Mouse (Mus musculus) limb, embryonic 13.5 days (tissue): Measurements from ENCODE around the gene Smim14. TPM values are rescaled to one million over a fixed set of nuclear protein-coding genes. Genes with fewer than 3 reads are reported as not detected.
A peak's percentile ranks its signal among the peaks of the same experiment; 100 is the strongest.

Experiments
- ATAC-seq: fragments of 200-750 bp; cut with Nextera tagmentation; 2 replicates; pipeline ENCODE4 v1.8.0; 2017; ENCODE audit warnings: low read depth, moderate number of reproducible peaks, moderate TSS enrichment; ENCODE audit not compliant: low FRiP score
- H3K27ac ChIP-seq: fragments of 300-500 bp; sonication (generic); 2 replicates; pipeline ENCODE4 v1.5.1; 2015; ENCODE audit warnings: inconsistent platforms, mild to moderate bottlenecking, moderate library complexity
- H3K27me3 ChIP-seq: fragments of 300-500 bp; sonication (generic); 2 replicates; pipeline ENCODE4 v1.6.1; 2015; ENCODE audit warnings: mild to moderate bottlenecking, inconsistent platforms
- H3K36me3 ChIP-seq: fragments of 300-500 bp; sonication (generic); 2 replicates; pipeline ENCODE4 v1.6.1; 2015; ENCODE audit warnings: inconsistent platforms, mild to moderate bottlenecking, moderate library complexity
- H3K4me1 ChIP-seq: fragments of 300-500 bp; sonication (generic); 2 replicates; pipeline ENCODE4 v1.6.1; 2015; ENCODE audit warnings: inconsistent platforms
- H3K4me2 ChIP-seq: fragments of 300-500 bp; sonication (generic); replicated peaks from 2 replicates; pipeline ENCODE4 v1.6.1; 2015; ENCODE audit warnings: inconsistent platforms, mild to moderate bottlenecking, moderate library complexity
- H3K4me3 ChIP-seq: fragments of 300-500 bp; sonication (generic); 2 replicates; pipeline ENCODE4 v1.5.1; 2015; ENCODE audit warnings: moderate library complexity, mild to moderate bottlenecking, inconsistent platforms
- H3K9ac ChIP-seq: fragments of 300-500 bp; sonication (generic); 2 replicates; pipeline ENCODE4 v1.6.1; 2015; ENCODE audit warnings: mild to moderate bottlenecking, inconsistent platforms
- H3K9me3 ChIP-seq: fragments of 300-500 bp; sonication (generic); 2 replicates; pipeline ENCODE4 v1.6.1; 2016; ENCODE audit warnings: inconsistent platforms
- WGBS: fragments of 180-500 bp; shearing (Covaris S2); methylation state at CpG from one replicate; pipeline ENCODE4 v1.1.7; 2015; 5-methylcytosine and 5-hydroxymethylcytosine counted together
- polyA plus RNA-seq: library from polyadenylated mRNA; unstranded; fragments of >200 nt; fragmentation: Nextera tagmentation; extraction: Ambion mirVana; gene quantifications from 2 replicates; pipeline ENCODE4 v1.2.1, GENCODE M21; 2015

The Smim14 gene
- 113 and 116 TPM in 2 replicates for polyA plus RNA-seq

- Histone ChIP-seq H3K9ac (peak within 1 kb of the TSS; percentile 98), H3K4me2 (peak within 1 kb of the TSS; percentile 69), H3K4me1 (peaks cover 10% of the 10 kb centered on the region), H3K36me3 (no peaks in the 10 kb centered on the region), H3K27ac (peak within 1 kb of the TSS; percentile 99), H3K9me3 (no peaks in the 10 kb centered on the region), H3K27me3 (no peaks in the 10 kb centered on the region), H3K4me3 (peak within 1 kb of the TSS; percentile 94)
- ATAC-seq = peak; percentile 96
- WGBS = under 1% methylated on average over 66 of the region's 66 CpGs
These were observed at the start of gene Smim14, which contains the start of gene Ube2k for GRCm38 (mm10) chr5:65536751-65537419. Gene Smim14, minus strand, starts transcription at chr5:65537184. Gene Ube2k, plus strand, starts transcription at chr5:65537233.

DNA sequence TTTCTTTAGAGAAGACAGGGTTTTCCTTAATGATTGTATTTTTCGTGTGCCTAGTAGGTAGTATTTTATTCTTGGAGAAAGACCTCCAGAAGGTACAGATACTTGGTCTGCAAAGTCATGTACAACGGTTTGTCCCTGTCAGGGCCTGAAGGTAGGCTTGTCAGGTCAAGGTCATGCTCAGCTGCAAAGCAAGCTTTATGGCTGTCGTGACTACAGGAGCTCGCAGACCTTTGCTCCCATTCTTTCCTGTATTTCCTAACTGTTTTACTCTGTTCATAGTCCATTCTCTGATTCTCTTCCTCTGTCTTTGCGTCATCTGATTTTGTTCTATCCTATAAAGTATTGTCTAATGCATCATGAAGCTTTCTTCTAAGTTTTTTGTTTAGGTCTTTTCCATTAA, 49.3 kb upstream of the Smim14 start:
- no peak for ATAC-seq
- H3K4me2 ChIP-seq = no peak overlapping the region
- H3K27ac ChIP-seq = no peak overlapping the region
- peaks cover 46% of the 10 kb centered on the region for H3K36me3 ChIP-seq
- no peaks in the 10 kb centered on the region for H3K9me3 ChIP-seq
- WGBS = 92% methylated on average over 5 of the region's 5 CpGs
- H3K4me1 ChIP-seq = no peaks in the 10 kb centered on the region
- no peaks in the 10 kb centered on the region for H3K27me3 ChIP-seq
- no peak overlapping the region for H3K9ac ChIP-seq
- H3K4me3 ChIP-seq = no peak overlapping the region

GRCm38 (mm10) chr5:65578545-65578944, 41.6 kb upstream of the Smim14 start:
- ATAC-seq = no peak
- Histone ChIP-seq H3K4me2 (no peak overlapping the region), H3K36me3 (peaks cover 32% of the 10 kb centered on the region), H3K9me3 (no peaks in the 10 kb centered on the region), H3K4me3 (no peak overlapping the region), H3K4me1 (0 out of 2 replicates have a peak, but pooled peaks cover 3% of the 10 kb centered on the region), H3K9ac (no peak overlapping the region), H3K27ac (no peak overlapping the region), H3K27me3 (no peaks in the 10 kb centered on the region)
- 70% methylated on average over 3 of the region's 3 CpGs for whole genome bisulfite sequencing

DNA sequence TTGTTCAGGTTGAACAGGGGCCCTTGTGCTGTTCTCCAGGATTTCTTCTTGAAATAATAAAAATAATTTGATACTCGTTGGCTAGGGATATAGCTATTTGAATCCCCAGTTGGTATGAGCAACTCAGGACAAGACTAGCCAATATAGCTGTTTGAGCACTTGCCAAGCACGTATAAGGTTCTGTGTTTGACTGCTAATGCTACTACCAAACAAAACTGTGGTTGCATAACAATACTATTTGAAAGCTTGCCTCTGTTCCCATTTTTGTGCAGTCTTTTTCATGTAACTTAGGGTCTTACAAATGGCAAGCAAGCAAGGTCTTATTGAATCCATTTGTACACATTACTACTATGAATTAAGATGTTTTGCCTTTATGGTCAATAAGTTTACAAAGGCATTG, 38.9 kb upstream of the Smim14 start:
- H3K36me3 ChIP-seq = peaks cover 26% of the 10 kb centered on the region
- ATAC-seq = no peak
- WGBS = 91% methylated on average over 2 of the region's 2 CpGs
- no peaks in the 10 kb centered on the region for H3K9me3 ChIP-seq
- no peaks in the 10 kb centered on the region for H3K27me3 ChIP-seq
- H3K9ac ChIP-seq = no peak overlapping the region
- no peak overlapping the region for H3K4me3 ChIP-seq
- 0 out of 2 replicates have a peak, but pooled peaks cover 3% of the 10 kb centered on the region for H3K4me1 ChIP-seq
- H3K4me2 ChIP-seq = no peak overlapping the region
- H3K27ac ChIP-seq = no peak overlapping the region

- Histone ChIP-seq H3K36me3 (peaks cover 26% of the 10 kb centered on the region), H3K4me1 (0 out of 2 replicates have a peak, but pooled peaks cover 3% of the 10 kb centered on the region), H3K9me3 (no peaks in the 10 kb centered on the region), H3K27ac (no peak overlapping the region; the same call in 1 of the 2 replicates), H3K4me2 (no peak overlapping the region), H3K4me3 (no peak overlapping the region), H3K27me3 (no peaks in the 10 kb centered on the region), H3K9ac (no peak overlapping the region)
- ATAC-seq = no peak
- WGBS = 69% methylated on average over 2 of the region's 2 CpGs
These were observed 37.9 kb upstream of the Smim14 start for GRCm38 (mm10) chr5:65574876-65575275.

- WGBS = 79% methylated on average over 2 of the region's 2 CpGs
- no peak for ATAC-seq
- no peak overlapping the region for H3K27ac ChIP-seq
- peaks cover 30% of the 10 kb centered on the region for H3K36me3 ChIP-seq
- H3K4me3 ChIP-seq = no peak overlapping the region
- H3K9ac ChIP-seq = no peak overlapping the region
- 0 out of 2 replicates have a peak, but pooled peaks cover 6% of the 10 kb centered on the region for H3K4me1 ChIP-seq
- H3K9me3 ChIP-seq = no peaks in the 10 kb centered on the region
- H3K4me2 ChIP-seq = no peak overlapping the region
- H3K27me3 ChIP-seq = no peaks in the 10 kb centered on the region
These were observed 28.5 kb upstream of the Smim14 start for GRCm38 (mm10) chr5:65565486-65565885.

DNA sequence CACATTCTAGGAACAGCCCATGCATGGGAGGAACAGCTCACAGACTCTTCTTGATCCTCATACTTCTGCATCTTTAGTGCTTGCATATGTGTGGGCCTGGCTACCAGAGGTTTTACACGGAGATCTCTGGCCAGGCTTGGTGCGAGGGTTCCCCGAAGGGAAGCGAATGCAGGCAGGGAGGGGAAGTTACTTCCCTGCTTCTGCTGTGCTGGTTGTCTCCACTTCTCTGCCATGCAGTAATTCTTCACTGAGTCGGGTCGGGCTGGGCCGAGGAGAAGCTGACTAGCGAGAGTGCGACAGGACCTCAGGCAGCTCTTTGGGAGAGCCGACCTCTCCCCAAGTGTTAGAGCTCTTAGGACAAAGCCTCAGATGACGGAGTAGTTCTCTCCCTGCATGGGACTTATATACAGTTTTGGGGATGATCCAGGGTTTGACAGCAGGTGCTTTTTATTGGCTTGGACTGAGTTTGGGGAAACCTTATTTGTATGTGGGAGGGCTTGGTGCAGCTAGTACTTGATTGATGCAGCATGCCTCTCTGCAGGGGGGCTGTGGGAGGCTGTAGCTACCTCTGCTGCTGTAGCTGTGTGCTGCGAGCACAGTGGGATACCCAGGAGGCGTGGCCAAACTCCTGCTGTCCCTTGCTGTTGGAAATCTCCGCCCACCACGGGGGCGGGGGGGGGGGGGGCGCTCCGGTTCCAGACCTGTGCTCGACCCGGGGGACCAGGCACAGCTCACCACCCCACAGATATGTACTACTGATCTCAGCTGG, 24.3 kb upstream of the Smim14 start:
- ATAC-seq = 0 out of 2 replicates have a peak, but pooled peaks have one; percentile 51
- no peak overlapping the region for H3K4me3 ChIP-seq
- no peak overlapping the region for H3K9ac ChIP-seq
- H3K4me2 ChIP-seq = no peak overlapping the region
- WGBS = 38% methylated on average over 19 of the region's 20 CpGs
- 0 out of 2 replicates have a peak, but pooled peaks cover 11% of the 10 kb centered on the region for H3K4me1 ChIP-seq
- no peaks in the 10 kb centered on the region for H3K27me3 ChIP-seq
- no peaks in the 10 kb centered on the region for H3K9me3 ChIP-seq
- peaks cover 15% of the 10 kb centered on the region for H3K36me3 ChIP-seq
- no peak overlapping the region; the same call in 1 of the 2 replicates for H3K27ac ChIP-seq

- no peak overlapping the region for H3K27ac ChIP-seq
- no peak overlapping the region for H3K4me2 ChIP-seq
- no peak for ATAC-seq
- H3K9ac ChIP-seq = no peak overlapping the region
- H3K9me3 ChIP-seq = no peaks in the 10 kb centered on the region
- H3K27me3 ChIP-seq = no peaks in the 10 kb centered on the region
- peaks cover 23% of the 10 kb centered on the region for H3K36me3 ChIP-seq
- H3K4me3 ChIP-seq = no peak overlapping the region
- 0 out of 2 replicates have a peak, but pooled peaks cover 11% of the 10 kb centered on the region for H3K4me1 ChIP-seq
These were observed 20.1 kb upstream of the Smim14 start for GRCm38 (mm10) chr5:65557109-65557508.

GRCm38 (mm10) chr5:65549677-65550076, 12.7 kb upstream of the Smim14 start:
- 92% methylated on average over 1 of the region's 1 CpGs for WGBS
- no peaks in the 10 kb centered on the region for H3K27me3 ChIP-seq

DNA sequence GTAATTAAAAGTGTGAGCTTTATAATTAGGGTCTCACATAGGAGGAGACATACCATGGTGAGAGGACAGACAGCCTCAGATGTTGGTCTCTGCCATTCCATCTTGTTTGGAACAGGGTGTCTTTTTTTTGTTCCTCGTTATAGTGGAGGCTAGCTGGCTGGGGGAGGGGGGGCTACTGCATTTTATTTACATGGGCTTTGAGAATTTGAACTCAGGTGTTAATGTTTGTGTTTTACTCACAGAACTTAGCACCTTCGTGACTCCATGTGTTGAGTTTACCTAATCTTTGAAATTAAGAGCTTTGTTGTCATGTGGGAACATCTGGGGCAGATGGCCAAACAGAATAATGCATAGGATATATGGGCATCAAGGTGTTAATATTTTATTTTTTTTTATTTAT, 7.6 kb upstream of the Smim14 start:
- no peak overlapping the region for H3K27ac ChIP-seq
- no peak overlapping the region for H3K9ac ChIP-seq
- H3K4me2 ChIP-seq = no peak overlapping the region
- no peak for ATAC-seq
- no peak overlapping the region for H3K4me3 ChIP-seq
- H3K9me3 ChIP-seq = no peaks in the 10 kb centered on the region
- WGBS = 71% methylated on average over 2 of the region's 2 CpGs
- 0 out of 2 replicates have a peak, but pooled peaks cover 7% of the 10 kb centered on the region for H3K36me3 ChIP-seq
- no peaks in the 10 kb centered on the region for H3K27me3 ChIP-seq
- peaks cover 12% of the 10 kb centered on the region; the same call in 1 of the 2 replicates for H3K4me1 ChIP-seq

More at GRCm38 (mm10) chr5:65549677-65550076, 12.7 kb upstream of the Smim14 start:
- peaks cover 12% of the 10 kb centered on the region; the same call in 1 of the 2 replicates for H3K36me3 ChIP-seq
- no peaks in the 10 kb centered on the region for H3K9me3 ChIP-seq
- no peak overlapping the region for H3K4me3 ChIP-seq
- no peak overlapping the region for H3K9ac ChIP-seq
- no peak overlapping the region for H3K27ac ChIP-seq
- H3K4me1 ChIP-seq = peaks cover 23% of the 10 kb centered on the region
- no peak overlapping the region for H3K4me2 ChIP-seq
- no peak for ATAC-seq

DNA sequence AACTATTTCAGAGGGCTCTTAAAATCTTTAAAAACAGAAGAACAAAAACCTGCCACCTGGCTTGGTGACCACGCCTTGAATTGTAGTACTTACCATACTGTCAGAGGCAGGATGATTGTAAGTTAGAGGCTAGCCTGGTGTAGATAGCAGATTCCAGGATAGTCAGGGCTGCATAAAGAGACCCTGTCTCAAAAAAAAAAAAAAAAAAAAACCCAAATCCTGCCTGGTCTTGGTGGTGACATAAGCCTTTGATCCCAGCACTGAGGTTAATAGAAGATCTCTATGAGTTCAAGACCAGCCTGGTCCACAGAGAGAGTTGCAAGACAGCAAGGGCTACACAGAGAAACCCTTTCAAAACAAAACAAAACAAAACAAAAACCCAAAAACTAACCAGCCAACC, 6.5 kb upstream of the Smim14 start:
- Histone ChIP-seq H3K9me3 (no peaks in the 10 kb centered on the region), H3K4me2 (no peak overlapping the region), H3K4me1 (peaks cover 16% of the 10 kb centered on the region), H3K4me3 (no peak overlapping the region), H3K27me3 (no peaks in the 10 kb centered on the region), H3K27ac (no peak overlapping the region), H3K9ac (no peak overlapping the region), H3K36me3 (0 out of 2 replicates have a peak, but pooled peaks cover 7% of the 10 kb centered on the region)
- 92% methylated on average over 1 of the region's 1 CpGs for WGBS
- ATAC-seq = no peak

DNA sequence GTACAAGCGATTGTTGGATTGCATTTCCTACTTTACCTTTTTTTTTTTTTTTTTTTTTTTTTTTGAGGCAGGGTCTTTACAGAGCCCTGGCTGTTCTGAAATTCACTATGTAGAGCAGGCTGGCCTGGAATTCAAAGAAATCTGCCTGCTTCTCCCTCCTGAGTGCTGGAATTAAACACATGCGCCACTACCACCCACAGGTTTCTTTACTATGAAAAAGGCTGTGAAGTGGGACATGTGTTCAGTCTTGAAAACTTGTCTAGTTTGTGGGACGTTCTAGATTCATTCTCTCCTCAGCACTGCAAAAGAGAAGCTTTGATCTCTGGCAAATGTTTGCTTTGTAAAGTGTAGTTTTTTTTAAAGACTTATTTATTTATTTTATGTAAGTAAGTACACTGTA, 4.9 kb upstream of the Smim14 start:
- no peaks in the 10 kb centered on the region for H3K27me3 ChIP-seq
- no peak overlapping the region for H3K27ac ChIP-seq
- H3K4me2 ChIP-seq = no peak overlapping the region
- 0 out of 2 replicates have a peak, but pooled peaks cover 3% of the 10 kb centered on the region for H3K36me3 ChIP-seq
- H3K9me3 ChIP-seq = no peaks in the 10 kb centered on the region
- 82% methylated on average over 3 of the region's 3 CpGs for WGBS
- H3K4me1 ChIP-seq = peaks cover 16% of the 10 kb centered on the region
- no peak for ATAC-seq
- no peak overlapping the region for H3K4me3 ChIP-seq
- no peak overlapping the region for H3K9ac ChIP-seq
